Mouse (Mus musculus): ENCODE results near the gene Gm20918. TPM values are rescaled to one million over a fixed set of nuclear protein-coding genes. Genes with fewer than 3 reads are reported as not detected.

Gm20918 gene
- not detected for total RNA-seq (2023)

GRCm38 (mm10) chrY:5043637-5044036 lies at the start of gene Gm20918:
Gm20918 (plus strand) TSS chrY:5043937.

Other genes with a start within 250 kb of the Gm20918 start
- not detected for gene Gm21820, start 205.5 kb downstream of the Gm20918 start, total RNA-seq (2023)